8 mouse cellular contexts compared by ENCODE assay signal in the genomic region with DNA sequence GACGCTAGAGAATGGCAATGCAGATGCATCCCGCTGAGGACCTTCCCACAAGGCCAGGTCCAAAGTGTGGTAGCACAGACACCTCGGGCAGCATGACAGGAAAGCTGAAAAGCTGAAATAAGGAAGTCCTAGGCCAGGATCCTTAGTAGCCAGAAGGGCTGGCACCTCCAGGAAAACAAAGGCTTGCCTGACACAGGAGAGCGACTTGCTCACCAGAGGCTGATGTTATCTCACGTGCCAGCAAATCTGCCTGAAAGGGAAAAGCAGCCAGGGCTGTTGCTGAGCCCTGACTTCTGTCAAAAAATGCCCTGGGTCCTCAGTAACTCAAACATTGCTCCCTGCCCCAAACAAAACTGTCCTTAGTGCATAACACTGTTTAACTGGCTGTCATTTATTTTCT.
A peak's percentile ranks its signal among the peaks of the same experiment; 100 is the strongest.
DNase-seq lines count a peak whose midpoint lies in the region; ATAC-seq and TF ChIP-seq lines count a peak whose summit lies in the region.
"Had no signal": no experiment of that assay in that cellular context is flagged by ENCODE, and none has a peak within 500 bp of the region (broad histone marks: within the 10 kb centered on the region; RNA-seq: fewer than 3 reads in every experiment).

No protein-coding gene starts in this region.

- TF ChIP-seq CTCF in forebrain, postnatal 0 days (IDR thresholded peaks at IDR 0.05; ENCODE audit: low read depth) = no peak

- no peak overlapping the region; the same call in 1 of the 2 replicates for H3K9ac ChIP-seq in neural tube, embryonic 11.5 days (ENCODE audit: low read length)
- peak overlapping the region; percentile 65 for H3K9ac ChIP-seq in forebrain, postnatal 0 days
- peak overlapping the region; percentile 85 for H3K9ac ChIP-seq in limb, embryonic 13.5 days

- H3K4me2 ChIP-seq in neural tube, embryonic 11.5 days (ENCODE audit: low read depth) = peak overlapping the region; percentile 93
- peak overlapping the region; percentile 81 for H3K4me2 ChIP-seq in forebrain, postnatal 0 days (ENCODE audit: low read depth)
- H3K4me2 ChIP-seq in limb, embryonic 13.5 days (replicated peaks) = peak overlapping the region; percentile 80

- no peak for DNase-seq in neural tube, embryonic 11.5 days (ENCODE audit: low spot score)
- DNase-seq in neural tube, embryonic 10.5 days (ENCODE audit: extremely low spot score, low spot score) = no peak
- peak; percentile 34 for DNase-seq in forebrain, postnatal 0 days
- peak; percentile 42 for DNase-seq in splenic B cell, adult 2 months (ENCODE audit: low read depth, low spot score)
- DNase-seq in embryo, embryonic 10.5 days (ENCODE audit: low spot score) = no peak
- DNase-seq: gastrocnemius, postnatal 36 days had no signal

- H3K9me3 ChIP-seq in neural tube, embryonic 11.5 days (ENCODE audit: control insufficient read depth, low read length) = no peaks in the 10 kb centered on the region
- no peaks in the 10 kb centered on the region for H3K9me3 ChIP-seq in forebrain, postnatal 0 days (ENCODE audit: low read length)
- no peaks in the 10 kb centered on the region for H3K9me3 ChIP-seq in limb, embryonic 13.5 days

- 38% methylated on average over 5 of the region's 5 CpGs for WGBS in neural tube, embryonic 11.5 days
- WGBS in forebrain, postnatal 0 days = 26% methylated on average over 5 of the region's 5 CpGs
- WGBS in limb, embryonic 13.5 days = 33% methylated on average over 5 of the region's 5 CpGs

- peaks cover 3% of the 10 kb centered on the region for H3K27me3 ChIP-seq in neural tube, embryonic 11.5 days (ENCODE audit: control insufficient read depth, insufficient read depth, low read length)
- H3K27me3 ChIP-seq in forebrain, postnatal 0 days (ENCODE audit: insufficient read depth, low read length) = no peaks in the 10 kb centered on the region
- peaks cover 8% of the 10 kb centered on the region; the same call in 1 of the 2 replicates for H3K27me3 ChIP-seq in limb, embryonic 13.5 days
- H3K27me3 ChIP-seq in splenic B cell, adult 2 months (ENCODE audit: control insufficient read depth, insufficient read depth, low read length, poor library complexity, severe bottlenecking) = no peaks in the 10 kb centered on the region

- peak overlapping the region; percentile 64 for H3K4me3 ChIP-seq in neural tube, embryonic 11.5 days (ENCODE audit: low read depth, low read length)
- peak overlapping the region; percentile 68 for H3K4me3 ChIP-seq in forebrain, postnatal 0 days (ENCODE audit: low read depth, low read length)
- peak overlapping the region; percentile 67 for H3K4me3 ChIP-seq in limb, embryonic 13.5 days

- no peak overlapping the region for H3K27ac ChIP-seq in neural tube, embryonic 11.5 days (ENCODE audit: low read depth, low read length)
- H3K27ac ChIP-seq in forebrain, postnatal 0 days (ENCODE audit: low read depth, low read length) = peak overlapping the region; percentile 71
- H3K27ac ChIP-seq in limb, embryonic 13.5 days = no peak overlapping the region

- H3K4me1 ChIP-seq in neural tube, embryonic 11.5 days (ENCODE audit: control insufficient read depth, insufficient read depth, low read length) = peaks cover 38% of the 10 kb centered on the region
- peaks cover 16% of the 10 kb centered on the region for H3K4me1 ChIP-seq in forebrain, postnatal 0 days (ENCODE audit: insufficient read depth)
- peaks cover 48% of the 10 kb centered on the region for H3K4me1 ChIP-seq in limb, embryonic 13.5 days

- no peak for ATAC-seq in neural tube, embryonic 11.5 days (ENCODE audit: insufficient read depth, low FRiP score, low TSS enrichment)
- ATAC-seq in forebrain, postnatal 0 days = no peak
- ATAC-seq in limb, embryonic 13.5 days (ENCODE audit: low FRiP score, low read depth) = no peak
- no peak for ATAC-seq in CD4-positive, CD25-positive, alpha-beta regulatory T cell, adult 4 months

- H3K36me3 ChIP-seq in neural tube, embryonic 11.5 days (ENCODE audit: control insufficient read depth, insufficient read depth, low read length) = no peaks in the 10 kb centered on the region
- H3K36me3 ChIP-seq in forebrain, postnatal 0 days (ENCODE audit: insufficient read depth) = no peaks in the 10 kb centered on the region
- no peaks in the 10 kb centered on the region for H3K36me3 ChIP-seq in limb, embryonic 13.5 days
- peaks cover 4% of the 10 kb centered on the region for H3K36me3 ChIP-seq in splenic B cell, adult 2 months (ENCODE audit: control insufficient read depth, insufficient read depth, low read length, poor library complexity, severe bottlenecking)

Comparison
In these comparisons a context has a peak if more than half of its experiments do, and no peak if none do; other contexts are left out.
1. DNase-seq: peak in forebrain, postnatal 0 days (single experiment) and splenic B cell, adult 2 months (single experiment); none in neural tube, embryonic 11.5 days (single experiment), neural tube, embryonic 10.5 days (single experiment) and embryo, embryonic 10.5 days (single experiment).
2. Peak in every context shown above with its lines, with median percentiles within 50 percentile points of each other: H3K4me2 ChIP-seq and H3K4me3 ChIP-seq.